Mouse (Mus musculus) brown adipose tissue, adult 24 weeks (tissue): ENCODE data around the gene Rhox3e. TPM values are rescaled to one million over a fixed set of nuclear protein-coding genes. Genes with fewer than 3 reads are reported as not detected.
"Not testable (repeated sequence)": the region's sequence is repeated elsewhere in the genome, so short reads cannot be mapped to it uniquely, and the experiment has no call there.

Experiments
- H3K27ac ChIP-seq: fragments of 200-500 bp; replicated peaks from 2 replicates; pipeline ENCODE4 v1.5.1; 2012; ENCODE audit warnings: low read depth, mild to moderate bottlenecking, low read length
- H3K4me1 ChIP-seq: fragments of 200-500 bp; 2 replicates; pipeline ENCODE4 v1.6.1; 2012; ENCODE audit warnings: low read length, mixed read lengths; ENCODE audit not compliant: control insufficient read depth, insufficient read depth, insufficient read length
- H3K4me3 ChIP-seq: fragments of 200-500 bp; 2 replicates; pipeline ENCODE4 v1.5.1; 2012; ENCODE audit warnings: low read depth, mild to moderate bottlenecking, low read length, moderate library complexity; ENCODE audit not compliant: insufficient read depth
- polyA plus RNA-seq: library from polyadenylated mRNA; stranded (reverse); fragments of >200 nt; gene quantifications from 2 replicates; pipeline ENCODE4 v1.2.4, GENCODE M21; 2012; ENCODE audit not compliant: missing spikeins, insufficient read depth, insufficient read length

Gene Rhox3e
- not detected in 2 replicates for polyA plus RNA-seq

DNA sequence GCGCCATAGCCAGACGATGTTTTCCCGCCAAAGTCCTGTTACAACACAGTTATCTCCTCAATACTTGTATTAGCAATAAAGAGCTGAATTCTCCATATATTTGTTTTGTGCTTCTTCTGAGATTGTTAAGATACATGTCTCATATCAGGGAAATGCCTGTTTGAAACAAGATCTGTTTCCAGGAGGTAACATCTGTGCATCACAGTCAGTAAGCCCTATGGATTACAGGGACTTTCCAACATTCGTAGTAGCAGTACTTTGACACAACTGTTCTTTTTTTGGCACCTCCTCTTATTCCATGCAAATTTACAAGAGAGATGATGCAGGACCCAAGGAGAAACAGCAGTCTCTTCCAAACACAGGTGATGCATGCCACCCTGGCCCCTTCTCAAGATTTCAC, at the start of gene Rhox3e:
Gene Rhox3e (plus strand): TSS at position 301 of the 400 bp plus-strand sequence.
- H3K4me1 ChIP-seq, H3K4me3 ChIP-seq, H3K27ac ChIP-seq: not testable (repeated sequence)

DNA sequence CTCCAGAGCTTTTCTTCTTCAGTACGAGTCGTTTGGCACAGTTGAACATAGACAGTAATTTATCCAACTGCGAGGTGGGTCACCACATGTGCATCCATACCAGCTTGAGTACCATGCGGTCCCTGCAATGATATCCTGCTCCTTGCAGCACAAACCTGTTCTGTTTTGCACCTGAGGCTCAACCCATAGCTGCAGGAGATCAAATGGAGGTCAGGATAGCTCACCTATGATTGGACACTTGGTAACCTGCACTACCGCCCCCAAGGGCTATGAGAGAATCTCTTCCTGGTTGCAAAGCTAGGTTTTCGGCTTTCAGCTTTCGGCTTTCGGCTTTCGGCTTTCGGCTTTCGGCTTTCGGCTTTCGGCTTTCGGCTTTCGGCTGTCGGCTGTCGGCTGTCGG, 27.8 kb upstream of the Rhox3e start, which contains the start of gene Rhox4d:
Gene Rhox4d (plus strand): TSS at position 301 of the 400 bp plus-strand sequence.
- not testable (repeated sequence) for H3K4me1 ChIP-seq, H3K27ac ChIP-seq

DNA sequence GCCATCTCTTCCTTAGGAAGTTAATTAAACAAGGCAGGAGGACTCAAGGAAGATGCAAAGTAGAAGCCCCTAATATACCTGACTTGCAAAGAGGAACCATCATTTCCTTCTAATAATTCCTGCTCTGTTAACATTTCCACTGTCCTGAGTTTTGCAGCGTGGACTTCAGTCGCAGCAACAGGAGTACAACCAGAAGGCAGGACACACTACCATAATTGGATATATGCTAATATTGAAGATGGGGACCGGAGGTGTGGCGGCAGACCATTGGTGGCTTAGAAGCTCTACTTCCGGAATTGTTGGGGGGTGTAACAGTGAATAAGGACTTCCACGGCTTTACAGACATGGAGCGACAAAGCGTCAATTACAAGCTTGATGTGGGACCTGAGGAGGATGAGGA, 11.7 kb upstream of the Rhox3e start, which contains the start of gene Rhox2e:
Gene Rhox2e (plus strand): TSS at position 301 of the 400 bp plus-strand sequence.
- not testable (repeated sequence) for H3K4me3 ChIP-seq, H3K4me1 ChIP-seq, H3K27ac ChIP-seq

More for the DNA sequence above, 27.8 kb upstream of the Rhox3e start, which contains the start of gene Rhox4d:
- not testable (repeated sequence) for H3K4me3 ChIP-seq

DNA sequence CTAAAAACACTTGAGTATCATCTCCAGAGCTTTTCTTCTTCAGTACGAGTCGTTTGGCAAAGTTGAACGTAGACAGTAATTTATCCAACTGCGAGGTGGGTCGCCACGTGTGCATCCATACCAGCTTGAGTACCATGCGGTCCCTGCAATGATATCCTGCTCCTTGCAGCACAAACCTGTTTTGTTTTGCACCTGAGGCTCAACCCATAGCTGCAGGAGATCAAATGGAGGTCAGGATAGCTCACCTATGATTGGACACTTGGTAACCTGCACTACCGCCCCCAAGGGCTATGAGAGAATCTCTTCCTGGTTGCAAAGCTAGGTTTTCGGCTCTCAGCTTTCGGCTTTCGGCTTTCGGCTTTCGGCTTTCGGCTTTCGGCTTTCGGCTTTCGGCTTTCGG, 15.3 kb downstream of the Rhox3e start, which contains the start of gene Rhox4e:
Gene Rhox4e (plus strand): TSS at position 301 of the 400 bp plus-strand sequence.
- not testable (repeated sequence) for H3K27ac ChIP-seq, H3K4me3 ChIP-seq, H3K4me1 ChIP-seq

DNA sequence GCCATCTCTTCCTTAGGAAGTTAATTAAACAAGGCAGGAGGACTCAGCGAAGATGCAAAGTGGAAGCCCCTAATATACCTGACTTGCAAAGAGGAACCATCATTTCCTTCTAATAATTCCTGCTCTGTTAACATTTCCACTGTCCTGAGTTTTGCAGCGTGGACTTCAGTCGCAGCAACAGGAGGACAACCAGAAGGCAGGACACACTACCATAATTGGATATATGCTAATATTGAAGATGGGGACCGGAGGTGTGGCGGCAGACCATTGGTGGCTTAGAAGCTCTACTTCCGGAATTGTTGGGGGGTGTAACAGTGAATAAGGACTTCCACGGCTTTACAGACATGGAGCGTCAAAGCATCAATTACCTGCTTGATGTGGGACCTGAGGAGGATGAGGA, 29.3 kb downstream of the Rhox3e start, which contains the start of gene Rhox2f:
Gene Rhox2f (plus strand): TSS at position 301 of the 400 bp plus-strand sequence.
- H3K27ac ChIP-seq, H3K4me3 ChIP-seq, H3K4me1 ChIP-seq: not testable (repeated sequence)

DNA sequence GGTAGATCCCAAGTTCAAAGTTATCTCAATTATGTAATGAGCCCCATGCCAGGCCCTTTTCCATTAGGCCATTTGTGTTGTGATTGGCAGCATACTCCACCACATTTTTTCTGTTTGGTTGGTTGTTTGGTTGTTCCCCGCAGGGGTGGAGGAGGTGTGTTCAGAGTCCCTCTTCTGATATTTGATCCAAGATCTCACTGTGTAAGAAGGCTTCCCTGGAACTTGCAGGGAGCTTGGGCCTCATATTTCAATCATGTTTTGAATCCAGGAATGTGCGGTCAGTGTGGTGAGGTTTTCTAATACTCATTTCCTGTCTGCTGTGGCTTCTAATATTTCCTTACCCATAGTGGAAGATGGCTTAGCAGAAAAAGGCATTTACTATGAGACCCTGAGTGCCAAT, 30.8 kb downstream of the Rhox3e start:
- H3K4me3 ChIP-seq: not testable (repeated sequence)

DNA sequence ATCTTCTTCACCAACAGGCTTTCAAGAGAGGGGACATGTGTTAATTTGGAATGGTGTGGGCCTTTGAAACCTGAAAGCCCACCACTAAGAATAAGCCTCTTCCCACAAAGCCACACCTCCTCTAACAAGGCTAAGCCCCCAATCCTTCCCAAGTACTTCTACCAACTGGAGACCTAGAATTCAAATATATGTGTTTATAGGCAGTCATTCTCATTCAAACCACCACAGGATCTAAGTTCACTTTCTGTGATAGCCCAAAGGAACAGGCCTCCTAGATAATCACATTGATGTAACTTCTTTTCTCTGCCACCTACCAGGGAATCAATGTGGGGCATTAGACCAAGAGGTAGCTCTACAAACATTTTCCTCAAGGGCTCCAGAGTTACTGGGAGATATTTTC, 38.9 kb downstream of the Rhox3e start, which contains the start of gene Rhox3f:
Gene Rhox3f (plus strand): TSS at position 301 of the 400 bp plus-strand sequence.
- H3K4me1 ChIP-seq, H3K27ac ChIP-seq, H3K4me3 ChIP-seq: not testable (repeated sequence)

More for the DNA sequence above, 30.8 kb downstream of the Rhox3e start:
- H3K27ac ChIP-seq, H3K4me1 ChIP-seq: not testable (repeated sequence)

Other genes starting within 250 kb of the Rhox3e start
- gene Rhox3a2, start 162.0 kb upstream of the Rhox3e start, polyA plus RNA-seq: not detected in 2 replicates
- gene Rhox4a2, start 151.2 kb upstream of the Rhox3e start, polyA plus RNA-seq: not detected in 2 replicates
- not detected in 2 replicates for gene Rhox2b, start 130.0 kb upstream of the Rhox3e start, polyA plus RNA-seq
- not detected in 2 replicates for gene Rhox4b, start 109.5 kb upstream of the Rhox3e start, polyA plus RNA-seq
- gene Rhox2c, start 88.3 kb upstream of the Rhox3e start, polyA plus RNA-seq: not detected in 2 replicates
- gene Rhox3c, start 83.4 kb upstream of the Rhox3e start, polyA plus RNA-seq: not detected in 2 replicates
- not detected in 2 replicates for gene Rhox4c, start 61.7 kb upstream of the Rhox3e start, polyA plus RNA-seq
- gene Rhox2d, start 48.6 kb upstream of the Rhox3e start, polyA plus RNA-seq: not detected in 2 replicates
- not detected in 2 replicates for gene Rhox4d, start 27.7 kb upstream of the Rhox3e start, polyA plus RNA-seq
- gene Rhox2e, start 11.6 kb upstream of the Rhox3e start, polyA plus RNA-seq: not detected in 2 replicates
- gene Rhox4e, start 15.4 kb downstream of the Rhox3e start, polyA plus RNA-seq: not detected in 2 replicates
- gene Rhox2f, start 29.4 kb downstream of the Rhox3e start, polyA plus RNA-seq: not detected in 2 replicates
- not detected in 2 replicates for gene Rhox3f, start 39.0 kb downstream of the Rhox3e start, polyA plus RNA-seq
- gene Rhox4f, start 65.7 kb downstream of the Rhox3e start, polyA plus RNA-seq: not detected in 2 replicates
- not detected in 2 replicates for gene Rhox3g, start 86.6 kb downstream of the Rhox3e start, polyA plus RNA-seq
- not detected in 2 replicates for gene Rhox2g, start 101.5 kb downstream of the Rhox3e start, polyA plus RNA-seq
- not detected in 2 replicates for gene Rhox4g, start 109.3 kb downstream of the Rhox3e start, polyA plus RNA-seq
- gene Rhox3h, start 126.7 kb downstream of the Rhox3e start, polyA plus RNA-seq: not detected in 2 replicates
- gene Rhox2h, start 131.3 kb downstream of the Rhox3e start, polyA plus RNA-seq: not detected in 2 replicates